Mouse (Mus musculus) limb, embryonic 13.5 days (tissue): ENCODE data around the gene Mfsd4b1. TPM values are rescaled to one million over a fixed set of nuclear protein-coding genes. Genes with fewer than 3 reads are reported as not detected.

Source experiments
- ATAC-seq: fragments of 200-750 bp; cut with Nextera tagmentation; 2 replicates; pipeline ENCODE4 v1.8.0; 2017; ENCODE audit warnings: low read depth, moderate number of reproducible peaks, moderate TSS enrichment; ENCODE audit not compliant: low FRiP score
- H3K27ac ChIP-seq: fragments of 300-500 bp; sonication (generic); 2 replicates; pipeline ENCODE4 v1.5.1; 2015; ENCODE audit warnings: inconsistent platforms, mild to moderate bottlenecking, moderate library complexity
- H3K27me3 ChIP-seq: fragments of 300-500 bp; sonication (generic); 2 replicates; pipeline ENCODE4 v1.6.1; 2015; ENCODE audit warnings: mild to moderate bottlenecking, inconsistent platforms
- H3K36me3 ChIP-seq: fragments of 300-500 bp; sonication (generic); 2 replicates; pipeline ENCODE4 v1.6.1; 2015; ENCODE audit warnings: inconsistent platforms, mild to moderate bottlenecking, moderate library complexity
- H3K4me1 ChIP-seq: fragments of 300-500 bp; sonication (generic); 2 replicates; pipeline ENCODE4 v1.6.1; 2015; ENCODE audit warnings: inconsistent platforms
- H3K4me2 ChIP-seq: fragments of 300-500 bp; sonication (generic); replicated peaks from 2 replicates; pipeline ENCODE4 v1.6.1; 2015; ENCODE audit warnings: inconsistent platforms, mild to moderate bottlenecking, moderate library complexity
- H3K4me3 ChIP-seq: fragments of 300-500 bp; sonication (generic); 2 replicates; pipeline ENCODE4 v1.5.1; 2015; ENCODE audit warnings: moderate library complexity, mild to moderate bottlenecking, inconsistent platforms
- H3K9ac ChIP-seq: fragments of 300-500 bp; sonication (generic); 2 replicates; pipeline ENCODE4 v1.6.1; 2015; ENCODE audit warnings: mild to moderate bottlenecking, inconsistent platforms
- H3K9me3 ChIP-seq: fragments of 300-500 bp; sonication (generic); 2 replicates; pipeline ENCODE4 v1.6.1; 2016; ENCODE audit warnings: inconsistent platforms
- WGBS: fragments of 180-500 bp; shearing (Covaris S2); methylation state at CpG from one replicate; pipeline ENCODE4 v1.1.7; 2015; 5-methylcytosine and 5-hydroxymethylcytosine counted together
- polyA plus RNA-seq: library from polyadenylated mRNA; unstranded; fragments of >200 nt; fragmentation: Nextera tagmentation; extraction: Ambion mirVana; gene quantifications from 2 replicates; pipeline ENCODE4 v1.2.1, GENCODE M21; 2015

The Mfsd4b1 gene
- 0.15 and 0.41 TPM in 2 replicates for polyA plus RNA-seq

GRCm38 (mm10) chr10:40024554-40025428 lies at the start of gene Mfsd4b1:
Gene Mfsd4b1 (minus strand): TSS chr10:40025268.
- peak within 1 kb of the TSS; percentile 89 for H3K4me2 ChIP-seq
- H3K9me3 ChIP-seq, result peaks cover 7% of the 10 kb centered on the region; the same call in 1 of the 2 replicates
- peaks cover 12% of the 10 kb centered on the region for H3K4me1 ChIP-seq
- H3K27me3 ChIP-seq, result no peaks in the 10 kb centered on the region
- H3K36me3 ChIP-seq, result no peaks in the 10 kb centered on the region
- peak within 1 kb of the TSS; percentile 67 for H3K4me3 ChIP-seq
- peak within 1 kb of the TSS; percentile 65 for H3K9ac ChIP-seq
- ATAC-seq, result peak; percentile 96
- peak within 1 kb of the TSS; percentile 63; the same call in 1 of the 2 replicates for H3K27ac ChIP-seq
- under 1% methylated on average over 46 of the region's 46 CpGs for WGBS

- H3K9me3 ChIP-seq, result no peaks in the 10 kb centered on the region
- 87% methylated on average over 6 of the region's 6 CpGs for WGBS
- no peaks in the 10 kb centered on the region for H3K36me3 ChIP-seq
- H3K27me3 ChIP-seq, result no peaks in the 10 kb centered on the region
- H3K4me3 ChIP-seq, result no peak overlapping the region
- H3K27ac ChIP-seq, result no peak overlapping the region
- H3K4me1 ChIP-seq, result peaks cover 12% of the 10 kb centered on the region
- no peak overlapping the region for H3K9ac ChIP-seq
- no peak for ATAC-seq
- H3K4me2 ChIP-seq, result no peak overlapping the region
Measured at GRCm38 (mm10) chr10:40073608-40074007, 48.5 kb upstream of the Mfsd4b1 start.

GRCm38 (mm10) chr10:40070684-40071083 lies 45.6 kb upstream of the Mfsd4b1 start:
- ATAC-seq, result 0 out of 2 replicates have a peak, but pooled peaks have one; percentile 45
- H3K4me1 ChIP-seq, result peaks cover 25% of the 10 kb centered on the region
- H3K36me3 ChIP-seq, result no peaks in the 10 kb centered on the region
- 75% methylated on average over 9 of the region's 9 CpGs for WGBS
- no peaks in the 10 kb centered on the region for H3K27me3 ChIP-seq
- H3K27ac ChIP-seq, result no peak overlapping the region
- no peak overlapping the region for H3K9ac ChIP-seq
- no peaks in the 10 kb centered on the region for H3K9me3 ChIP-seq
- H3K4me3 ChIP-seq, result no peak overlapping the region
- no peak overlapping the region for H3K4me2 ChIP-seq

- Histone ChIP-seq H3K27me3 (no peaks in the 10 kb centered on the region), H3K9me3 (no peaks in the 10 kb centered on the region), H3K27ac (peak overlapping the region; percentile 33; the same call in 1 of the 2 replicates), H3K9ac (no peak overlapping the region), H3K36me3 (no peaks in the 10 kb centered on the region), H3K4me2 (no peak overlapping the region), H3K4me1 (peaks cover 33% of the 10 kb centered on the region), H3K4me3 (no peak overlapping the region)
- WGBS, result 50% methylated on average over 4 of the region's 4 CpGs
- no peak for ATAC-seq
Measured at GRCm38 (mm10) chr10:40069270-40069669, 44.2 kb upstream of the Mfsd4b1 start.

GRCm38 (mm10) chr10:40068595-40068994 lies 43.5 kb upstream of the Mfsd4b1 start:
- Histone ChIP-seq H3K4me3 (no peak overlapping the region), H3K36me3 (no peaks in the 10 kb centered on the region), H3K27me3 (no peaks in the 10 kb centered on the region), H3K9ac (no peak overlapping the region), H3K4me1 (peaks cover 33% of the 10 kb centered on the region), H3K9me3 (no peaks in the 10 kb centered on the region), H3K27ac (no peak overlapping the region; the same call in 1 of the 2 replicates), H3K4me2 (no peak overlapping the region)
- 76% methylated on average over 10 of the region's 10 CpGs for WGBS
- ATAC-seq, result no peak

- 39% methylated on average over 1 of the region's 1 CpGs for WGBS
- Histone ChIP-seq H3K4me1 (peaks cover 37% of the 10 kb centered on the region), H3K27me3 (no peaks in the 10 kb centered on the region), H3K27ac (no peak overlapping the region), H3K4me2 (no peak overlapping the region), H3K4me3 (no peak overlapping the region), H3K36me3 (no peaks in the 10 kb centered on the region), H3K9ac (no peak overlapping the region), H3K9me3 (no peaks in the 10 kb centered on the region)
- ATAC-seq, result no peak
Measured at GRCm38 (mm10) chr10:40067529-40067928, 42.5 kb upstream of the Mfsd4b1 start.

GRCm38 (mm10) chr10:40067071-40067470 lies 42.0 kb upstream of the Mfsd4b1 start:
- Histone ChIP-seq H3K9me3 (no peaks in the 10 kb centered on the region), H3K9ac (no peak overlapping the region), H3K4me3 (no peak overlapping the region), H3K27ac (no peak overlapping the region), H3K36me3 (no peaks in the 10 kb centered on the region), H3K4me1 (peaks cover 37% of the 10 kb centered on the region), H3K27me3 (no peaks in the 10 kb centered on the region), H3K4me2 (no peak overlapping the region)
- ATAC-seq, result no peak
- WGBS, result 29% methylated on average over 1 of the region's 1 CpGs

- no peaks in the 10 kb centered on the region for H3K27me3 ChIP-seq
- H3K27ac ChIP-seq, result peak overlapping the region; percentile 76
- ATAC-seq, result no peak
- peak overlapping the region; percentile 25; the same call in 1 of the 2 replicates for H3K9ac ChIP-seq
- 23% methylated on average over 3 of the region's 3 CpGs for WGBS
- H3K4me1 ChIP-seq, result peaks cover 37% of the 10 kb centered on the region
- no peaks in the 10 kb centered on the region for H3K9me3 ChIP-seq
- H3K4me2 ChIP-seq, result no peak overlapping the region
- no peaks in the 10 kb centered on the region for H3K36me3 ChIP-seq
- no peak overlapping the region for H3K4me3 ChIP-seq
Measured at GRCm38 (mm10) chr10:40065357-40065756, 40.3 kb upstream of the Mfsd4b1 start.

- no peak for ATAC-seq
- H3K9me3 ChIP-seq, result no peaks in the 10 kb centered on the region
- H3K27ac ChIP-seq, result no peak overlapping the region
- no peak overlapping the region for H3K4me2 ChIP-seq
- H3K9ac ChIP-seq, result no peak overlapping the region
- no peaks in the 10 kb centered on the region for H3K36me3 ChIP-seq
- no peak overlapping the region for H3K4me3 ChIP-seq
- no peaks in the 10 kb centered on the region for H3K27me3 ChIP-seq
- WGBS, result 28% methylated on average over 5 of the region's 5 CpGs
- H3K4me1 ChIP-seq, result peaks cover 33% of the 10 kb centered on the region
Measured at GRCm38 (mm10) chr10:40063291-40063890, 38.3 kb upstream of the Mfsd4b1 start.

- no peaks in the 10 kb centered on the region for H3K9me3 ChIP-seq
- no peak for ATAC-seq
- H3K4me2 ChIP-seq, result no peak overlapping the region
- H3K36me3 ChIP-seq, result no peaks in the 10 kb centered on the region
- 34% methylated on average over 6 of the region's 6 CpGs for WGBS
- no peaks in the 10 kb centered on the region for H3K27me3 ChIP-seq
- H3K9ac ChIP-seq, result no peak overlapping the region
- no peak overlapping the region for H3K4me3 ChIP-seq
- H3K27ac ChIP-seq, result no peak overlapping the region
- H3K4me1 ChIP-seq, result peaks cover 29% of the 10 kb centered on the region
Measured at GRCm38 (mm10) chr10:40062812-40063211, 37.7 kb upstream of the Mfsd4b1 start.

- 79% methylated on average over 5 of the region's 5 CpGs for WGBS
- Histone ChIP-seq H3K4me1 (peaks cover 29% of the 10 kb centered on the region), H3K36me3 (no peaks in the 10 kb centered on the region), H3K9ac (no peak overlapping the region), H3K4me3 (no peak overlapping the region), H3K4me2 (no peak overlapping the region), H3K27ac (no peak overlapping the region), H3K9me3 (no peaks in the 10 kb centered on the region), H3K27me3 (no peaks in the 10 kb centered on the region)
- no peak for ATAC-seq
Measured at GRCm38 (mm10) chr10:40061926-40062325, 36.9 kb upstream of the Mfsd4b1 start.

- WGBS, result 39% methylated on average over 3 of the region's 3 CpGs
- ATAC-seq, result peak; percentile 40; the same call in 1 of the 2 replicates
- H3K4me2 ChIP-seq, result no peak overlapping the region
- H3K27ac ChIP-seq, result no peak overlapping the region
- no peaks in the 10 kb centered on the region for H3K27me3 ChIP-seq
- peaks cover 15% of the 10 kb centered on the region for H3K4me1 ChIP-seq
- H3K9ac ChIP-seq, result no peak overlapping the region
- no peaks in the 10 kb centered on the region for H3K9me3 ChIP-seq
- no peaks in the 10 kb centered on the region for H3K36me3 ChIP-seq
- no peak overlapping the region for H3K4me3 ChIP-seq
Measured at GRCm38 (mm10) chr10:40058786-40059120, 33.7 kb upstream of the Mfsd4b1 start.
